Mouse (Mus musculus) kidney, adult 8-10 months (tissue): ENCODE results near the gene Clca3b.
"Not testable (repeated sequence)": the region's sequence is repeated elsewhere in the genome, so short reads cannot be mapped to it uniquely, and the experiment has no call there.

Experiments
- DNase-seq, 2 experiments: peaks; one replicate each; pipeline ENCODE4 v3.0.0; 2022

Gene Clca3b

GRCm38 (mm10) chr3:144849014-144849556, at the start of gene Clca3b:
Clca3b (minus strand) TSS chr3:144849357.
- not testable (repeated sequence) for DNase-seq

GRCm38 (mm10) chr3:144897042-144897678, 48.0 kb upstream of the Clca3b start:
- DNase-seq: no peak

GRCm38 (mm10) chr3:144890246-144890758, 41.1 kb upstream of the Clca3b start:
- DNase-seq: no peak

GRCm38 (mm10) chr3:144886957-144887356, 37.8 kb upstream of the Clca3b start:
- DNase-seq: no peak

- not testable (repeated sequence) for DNase-seq
These were observed 22.9 kb upstream of the Clca3b start for GRCm38 (mm10) chr3:144872012-144872411.

GRCm38 (mm10) chr3:144849584-144849983, 427 bp upstream of the Clca3b start:
- DNase-seq: no peak

- no peak for DNase-seq
These were observed 21.9 kb downstream of the Clca3b start for GRCm38 (mm10) chr3:144827257-144827656.

- DNase-seq: peak; percentile 36 to 85
These were observed 24.0 kb downstream of the Clca3b start for GRCm38 (mm10) chr3:144825151-144825550.

- DNase-seq: no peak
These were observed 25.8 kb downstream of the Clca3b start for GRCm38 (mm10) chr3:144823331-144823730.

- no peak for DNase-seq
These were observed 28.5 kb downstream of the Clca3b start for GRCm38 (mm10) chr3:144820632-144821031.

GRCm38 (mm10) chr3:144819219-144819618, 29.9 kb downstream of the Clca3b start, which contains the start of gene Clca3a2:
Clca3a2 (minus strand) TSS chr3:144819494.
- not testable (repeated sequence) for DNase-seq

GRCm38 (mm10) chr3:144813336-144813735, 35.8 kb downstream of the Clca3b start:
- DNase-seq: not testable (repeated sequence)

GRCm38 (mm10) chr3:144811821-144812220, 37.3 kb downstream of the Clca3b start:
- no peak for DNase-seq

GRCm38 (mm10) chr3:144808153-144808925, 40.8 kb downstream of the Clca3b start:
- not testable (repeated sequence) for DNase-seq

GRCm38 (mm10) chr3:144806626-144807025, 42.5 kb downstream of the Clca3b start:
- not testable (repeated sequence) for DNase-seq

GRCm38 (mm10) chr3:144801861-144802260, 47.3 kb downstream of the Clca3b start:
- DNase-seq: peak in 1 of 2 experiments; percentile 19

- no peak for DNase-seq
These were observed 63.7 kb downstream of the Clca3b start for GRCm38 (mm10) chr3:144785181-144786148.
